Mouse (Mus musculus) midbrain, postnatal 0 days (tissue): ENCODE results near the gene Prpf6. TPM values are rescaled to one million over a fixed set of nuclear protein-coding genes. Genes with fewer than 3 reads are reported as not detected.
A peak's percentile ranks its signal among the peaks of the same experiment; 100 is the strongest.

Experiments
- ATAC-seq: fragments of 200-750 bp; cut with Nextera tagmentation; 2 replicates; pipeline ENCODE4 v1.8.0; 2017; ENCODE audit warnings: moderate number of reproducible peaks, mild to moderate bottlenecking, moderate TSS enrichment, moderate library complexity; ENCODE audit not compliant: low FRiP score
- DNase-seq: peaks from one replicate; pipeline ENCODE4 v3.0.0-alpha.2; 2015; ENCODE audit warnings: low spot score
- H3K27ac ChIP-seq: fragments of 300-500 bp; sonication (generic); 2 replicates; pipeline ENCODE4 v1.5.1; 2014; ENCODE audit warnings: low read depth, mild to moderate bottlenecking, low read length, mixed read lengths
- H3K27me3 ChIP-seq: fragments of 300-500 bp; sonication (generic); 2 replicates; pipeline ENCODE4 v1.6.1; 2014; ENCODE audit warnings: low read length, control low read depth, mixed read lengths; ENCODE audit not compliant: insufficient read depth
- H3K36me3 ChIP-seq: fragments of 300-500 bp; sonication (generic); 2 replicates; pipeline ENCODE4 v1.6.1; 2014; ENCODE audit warnings: low read length, control low read depth, mixed read lengths; ENCODE audit not compliant: insufficient read depth
- H3K4me1 ChIP-seq: fragments of 300-500 bp; sonication (generic); 2 replicates; pipeline ENCODE4 v1.6.1; 2014; ENCODE audit warnings: mild to moderate bottlenecking, control low read depth, antibody characterized with exemption, low read length, mixed read lengths; ENCODE audit not compliant: insufficient read depth
- H3K4me2 ChIP-seq: fragments of 300-500 bp; sonication (generic); 2 replicates; pipeline ENCODE4 v1.6.1; 2014; ENCODE audit warnings: low read depth, mild to moderate bottlenecking, low read length, mixed read lengths; ENCODE audit not compliant: poor library complexity, severe bottlenecking
- H3K4me3 ChIP-seq: fragments of 300-500 bp; sonication (generic); 2 replicates; pipeline ENCODE4 v1.5.1; 2014; ENCODE audit warnings: low read depth, mild to moderate bottlenecking, low read length, moderate library complexity
- H3K9ac ChIP-seq: fragments of 300-500 bp; sonication (generic); replicated peaks from 2 replicates; pipeline ENCODE4 v1.6.1; 2014; ENCODE audit warnings: mild to moderate bottlenecking, low read length, moderate library complexity, mixed read lengths; ENCODE audit not compliant: poor library complexity, severe bottlenecking
- H3K9me3 ChIP-seq: fragments of 300-500 bp; sonication (generic); 2 replicates; pipeline ENCODE4 v1.6.1; 2016; ENCODE audit warnings: low read length, control low read depth
- CTCF ChIP-seq: IDR thresholded peaks from 2 replicates; pipeline ENCODE4 v1.5.1; 2016; ENCODE audit warnings: antibody characterized with exemption, mild to moderate bottlenecking
- WGBS: fragments of 180-500 bp; shearing (Covaris S2); extraction: QIAGEN DNeasy Blood & Tissue Kit; methylation state at CpG from one replicate; pipeline ENCODE4 v1.1.7; 2014; 5-methylcytosine and 5-hydroxymethylcytosine counted together
- polyA plus RNA-seq: library from polyadenylated mRNA; unstranded; fragments of >200 nt; fragmentation: Nextera tagmentation; extraction: Ambion mirVana; gene quantifications from 2 replicates; pipeline ENCODE4 v1.2.1, GENCODE M21; 2015
- total RNA-seq: library from RNA; depleted of rRNA; stranded (reverse); fragments of >200 nt; gene quantifications from 2 replicates; pipeline ENCODE4 v1.2.3, GENCODE M21; 2014

Gene Prpf6
- total and polyA plus RNA-seq, 2 experiments from 2014 or later: 34.4 to 40.5 TPM

DNA sequence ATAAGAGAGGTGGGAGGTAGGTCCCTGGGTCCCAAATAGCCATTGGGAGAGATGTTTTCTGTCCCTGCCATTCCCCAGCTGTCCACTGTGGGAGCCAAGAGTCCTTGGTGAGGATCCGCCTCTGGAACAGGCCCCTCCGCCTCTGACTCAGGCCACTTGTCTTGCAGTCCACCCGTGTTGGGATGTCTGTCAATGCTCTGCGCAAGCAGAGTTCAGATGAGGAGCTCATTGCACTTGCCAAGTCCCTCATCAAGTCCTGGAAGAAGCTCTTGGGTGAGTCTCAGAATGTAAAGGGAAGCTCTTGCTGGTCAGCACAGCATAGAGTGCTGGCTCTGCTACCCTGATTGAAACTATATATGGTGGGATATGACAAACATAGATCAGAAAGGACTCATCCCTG, 91.7 kb downstream of the Prpf6 start:
- peak; percentile 27 for TF ChIP-seq CTCF
- WGBS: 63% methylated on average over 4 of the region's 4 CpGs
- DNase-seq (no peak), ATAC-seq (no peak)
- Histone ChIP-seq H3K4me2 (no peak overlapping the region), H3K36me3 (peaks cover 17% of the 10 kb centered on the region), H3K4me1 (peaks cover 7% of the 10 kb centered on the region; the same call in 1 of the 2 replicates), H3K9me3 (no peaks in the 10 kb centered on the region), H3K27ac (no peak overlapping the region), H3K27me3 (no peaks in the 10 kb centered on the region), H3K4me3 (no peak overlapping the region), H3K9ac (no peak overlapping the region)

DNA sequence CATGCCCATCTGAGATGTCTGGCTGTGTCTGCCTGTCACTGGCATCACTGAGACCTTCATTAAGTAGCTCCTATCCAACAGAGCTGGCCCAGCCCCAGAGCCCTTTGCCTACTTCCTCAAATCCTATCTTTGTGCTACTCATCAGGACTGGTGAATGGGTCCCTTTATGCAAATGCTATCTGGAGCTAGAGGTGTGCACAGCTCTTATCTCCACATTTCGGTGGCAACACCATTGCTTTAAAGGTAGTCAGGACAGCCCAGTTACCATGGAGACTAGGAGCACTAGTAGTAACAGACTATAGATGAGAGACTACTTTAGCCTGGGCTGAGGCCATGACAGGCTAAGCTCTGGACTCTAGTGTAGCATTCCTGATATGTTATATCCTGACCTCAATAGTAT, 93.0 kb downstream of the Prpf6 start:
- Histone ChIP-seq H3K4me3 (no peak overlapping the region), H3K9me3 (no peaks in the 10 kb centered on the region), H3K27me3 (no peaks in the 10 kb centered on the region), H3K36me3 (peaks cover 27% of the 10 kb centered on the region), H3K9ac (no peak overlapping the region), H3K4me2 (no peak overlapping the region), H3K4me1 (peaks cover 7% of the 10 kb centered on the region; the same call in 1 of the 2 replicates), H3K27ac (no peak overlapping the region)
- no peak for DNase-seq
- no peak for TF ChIP-seq CTCF
- WGBS: 78% methylated on average over 1 of the region's 1 CpGs
- ATAC-seq: no peak

DNA sequence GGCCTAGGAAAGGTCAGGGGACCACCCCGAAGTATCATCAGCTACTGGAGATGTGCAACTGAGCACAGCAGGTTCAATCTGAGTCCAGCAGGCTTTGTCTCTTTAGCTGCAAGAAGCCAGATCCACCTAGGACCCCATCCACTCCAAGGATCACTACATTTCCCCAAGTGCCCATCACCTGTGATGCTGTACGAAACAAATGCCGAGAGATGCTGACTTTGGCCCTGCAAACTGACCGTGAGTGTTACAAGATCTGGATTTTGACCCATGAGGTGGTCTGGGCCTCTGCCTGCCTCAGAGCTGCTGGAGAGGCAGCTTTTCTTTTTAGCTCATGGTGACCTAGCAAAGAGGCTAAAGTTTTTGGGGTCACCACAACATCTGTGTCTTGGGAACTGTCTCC, 94.0 kb downstream of the Prpf6 start:
- Histone ChIP-seq H3K36me3 (peaks cover 32% of the 10 kb centered on the region), H3K4me2 (no peak overlapping the region)

DNA sequence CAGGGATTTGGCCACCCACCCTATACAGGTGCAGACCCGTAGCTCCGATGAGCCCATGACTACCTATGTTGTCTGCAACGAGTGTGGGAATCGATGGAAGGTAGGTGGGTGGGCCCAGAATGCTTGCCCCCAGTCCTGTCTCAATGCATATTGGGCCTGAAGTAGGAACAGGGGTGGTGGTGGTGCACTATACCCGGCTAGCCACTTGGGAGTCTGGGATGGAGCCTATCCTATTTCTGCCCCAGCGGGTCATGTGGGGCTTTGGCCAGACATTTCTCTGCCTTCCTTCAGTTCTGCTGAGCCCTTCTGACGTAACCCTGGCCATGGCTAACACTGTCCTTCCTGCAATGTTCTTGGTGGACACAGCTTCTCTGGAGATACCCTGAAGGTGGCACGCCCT, 95.9 kb downstream of the Prpf6 start:
- WGBS: 94% methylated on average over 8 of the region's 8 CpGs

More for the DNA sequence above, 94.0 kb downstream of the Prpf6 start:
- H3K27me3 ChIP-seq: no peaks in the 10 kb centered on the region
- no peak for TF ChIP-seq CTCF
- WGBS: 90% methylated on average over 4 of the region's 4 CpGs
- no peak for ATAC-seq
- no peak overlapping the region for H3K4me3 ChIP-seq
- peaks cover 6% of the 10 kb centered on the region; the same call in 1 of the 2 replicates for H3K4me1 ChIP-seq
- H3K9ac ChIP-seq: no peak overlapping the region
- no peak overlapping the region for H3K27ac ChIP-seq
- no peaks in the 10 kb centered on the region for H3K9me3 ChIP-seq
- DNase-seq: no peak

DNA sequence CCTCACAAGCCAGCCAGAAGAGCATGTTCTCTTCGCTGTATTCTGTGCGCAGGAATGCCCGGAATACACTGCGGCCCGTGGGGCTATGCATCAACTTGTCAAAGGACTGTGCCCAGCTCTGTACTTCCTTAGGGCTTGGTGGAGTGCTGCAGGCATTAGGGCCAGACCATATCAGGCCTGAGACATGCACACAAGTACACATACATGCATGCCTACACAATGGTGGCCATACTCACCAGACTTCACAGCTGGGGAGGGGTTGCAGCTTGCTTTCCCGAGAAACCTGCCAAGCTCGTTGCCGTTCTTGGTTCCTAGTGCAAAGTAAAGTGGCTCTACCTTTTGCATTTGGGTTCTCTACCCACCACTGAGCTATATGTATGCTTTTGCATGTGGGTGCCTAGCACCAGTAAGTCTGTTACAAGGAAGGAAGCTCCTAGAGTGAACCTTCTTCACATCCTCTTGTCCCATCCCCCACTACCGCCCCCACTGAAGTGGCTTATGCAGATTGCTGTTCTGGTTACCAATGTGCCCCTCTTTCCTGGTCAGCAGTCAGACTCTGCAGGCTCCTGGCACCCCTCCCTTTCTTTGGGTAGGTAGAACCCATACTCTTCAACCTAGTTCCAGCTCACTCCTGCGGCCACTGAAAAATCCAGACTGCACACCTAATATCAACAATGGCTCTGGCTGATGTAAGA, 97.9 kb downstream of the Prpf6 start:
- peaks cover 31% of the 10 kb centered on the region for H3K36me3 ChIP-seq
- no peak overlapping the region for H3K9ac ChIP-seq
- no peak overlapping the region for H3K4me3 ChIP-seq
- WGBS: 94% methylated on average over 10 of the region's 10 CpGs
- ATAC-seq (no peak), DNase-seq (no peak)
- no peaks in the 10 kb centered on the region for H3K27me3 ChIP-seq
- H3K9me3 ChIP-seq: no peaks in the 10 kb centered on the region
- H3K4me1 ChIP-seq: peaks cover 13% of the 10 kb centered on the region
- no peak overlapping the region for H3K27ac ChIP-seq
- TF ChIP-seq CTCF: no peak
- H3K4me2 ChIP-seq: no peak overlapping the region

More for the DNA sequence above, 95.9 kb downstream of the Prpf6 start:
- no peak for DNase-seq
- no peak for TF ChIP-seq CTCF
- ATAC-seq: no peak
- H3K27me3 ChIP-seq: no peaks in the 10 kb centered on the region
- no peak overlapping the region for H3K4me2 ChIP-seq
- peaks cover 32% of the 10 kb centered on the region for H3K36me3 ChIP-seq
- H3K27ac ChIP-seq: no peak overlapping the region
- no peak overlapping the region for H3K4me3 ChIP-seq
- H3K9ac ChIP-seq: no peak overlapping the region
- no peaks in the 10 kb centered on the region for H3K9me3 ChIP-seq
- H3K4me1 ChIP-seq: peaks cover 7% of the 10 kb centered on the region

DNA sequence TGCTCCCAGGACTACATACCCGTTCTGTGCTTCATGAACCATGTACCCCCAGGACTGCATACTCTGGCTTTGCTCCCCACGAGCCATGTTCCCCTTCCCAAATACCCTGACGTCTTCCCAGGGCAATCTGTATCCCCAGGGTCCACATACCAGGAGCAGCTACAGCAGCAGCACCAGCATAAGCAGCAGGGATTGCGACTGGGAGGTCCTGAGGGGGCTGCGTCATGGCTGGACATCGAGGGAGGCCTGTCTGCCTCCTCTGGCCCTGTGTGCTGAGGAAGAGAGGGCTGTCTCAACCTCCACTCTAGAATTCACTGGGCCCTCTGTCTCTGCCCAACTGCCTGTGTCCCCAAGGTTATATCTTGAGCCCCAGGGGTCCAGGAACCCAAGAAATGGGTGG, 99.4 kb downstream of the Prpf6 start:
- Histone ChIP-seq H3K4me3 (no peak overlapping the region), H3K9me3 (no peaks in the 10 kb centered on the region), H3K4me1 (peaks cover 13% of the 10 kb centered on the region), H3K27me3 (no peaks in the 10 kb centered on the region), H3K9ac (no peak overlapping the region), H3K27ac (no peak overlapping the region), H3K4me2 (no peak overlapping the region), H3K36me3 (peaks cover 28% of the 10 kb centered on the region)
- DNase-seq (no peak), ATAC-seq (no peak)
- no peak for TF ChIP-seq CTCF
- 90% methylated on average over 6 of the region's 6 CpGs for WGBS
